Mouse (Mus musculus) liver, embryonic 14.5 days (tissue): Measurements from ENCODE around the gene Zfp652. TPM values are rescaled to one million over a fixed set of nuclear protein-coding genes. Genes with fewer than 3 reads are reported as not detected.

Source experiments
- ATAC-seq: fragments of 200-750 bp; cut with Nextera tagmentation; 2 replicates; pipeline ENCODE4 v1.8.0; 2017; ENCODE audit warnings: moderate number of reproducible peaks, mild to moderate bottlenecking, moderate library complexity; ENCODE audit not compliant: insufficient read depth
- DNase-seq, 3 experiments: peaks; one replicate each; pipeline ENCODE4 v3.0.0-alpha.2; 2012 to 2013; ENCODE audit warnings: low read depth in 3 of 3, low spot score in 3 of 3
- H3K27ac ChIP-seq: fragments of 300-500 bp; sonication (generic); 2 replicates; pipeline ENCODE4 v1.5.1; 2014; ENCODE audit warnings: moderate library complexity, mild to moderate bottlenecking, control low read depth, inconsistent platforms
- H3K27me3 ChIP-seq: fragments of 300-500 bp; sonication (generic); 2 replicates; pipeline ENCODE4 v1.6.1; 2014; ENCODE audit warnings: mild to moderate bottlenecking, low read length, moderate library complexity; ENCODE audit not compliant: control insufficient read depth, insufficient read depth
- H3K36me3 ChIP-seq: fragments of 300-500 bp; sonication (generic); replicated peaks from 2 replicates; pipeline ENCODE4 v1.6.1; 2014; ENCODE audit warnings: low read depth; ENCODE audit not compliant: control insufficient read depth, insufficient read depth
- H3K4me1 ChIP-seq, 2 experiments: fragments of 200-500 bp in 1 of 2; fragments of 300-500 bp in 1 of 2; sonication (generic) in 1 of 2; replicated peaks; 2 replicates each; pipeline ENCODE4 v1.6.1; 2012 to 2014; ENCODE audit warnings: antibody characterized with exemption in 1 of 2, inconsistent platforms in 1 of 2, low read length in 1 of 2; ENCODE audit not compliant: control insufficient read depth in 2 of 2, insufficient read depth in 2 of 2
- H3K4me2 ChIP-seq: fragments of 300-500 bp; sonication (generic); 2 replicates; pipeline ENCODE4 v1.6.1; 2014; ENCODE audit warnings: low read depth, mild to moderate bottlenecking, control low read depth, moderate library complexity
- H3K4me3 ChIP-seq, 2 experiments: fragments of 200-500 bp in 1 of 2; fragments of 300-500 bp in 1 of 2; sonication (generic) in 1 of 2; 2 replicates each; pipeline ENCODE4 v1.5.1; 2012 to 2014; ENCODE audit warnings: low read depth in 2 of 2, low read length in 2 of 2, mild to moderate bottlenecking in 2 of 2, control low read depth in 1 of 2, inconsistent platforms in 1 of 2, moderate library complexity in 1 of 2; ENCODE audit not compliant: insufficient read depth in 1 of 2
- H3K9ac ChIP-seq: fragments of 300-500 bp; sonication (generic); replicated peaks from 2 replicates; pipeline ENCODE4 v1.6.1; 2014; ENCODE audit warnings: mild to moderate bottlenecking, control low read depth, moderate library complexity
- H3K9me3 ChIP-seq: fragments of 300-500 bp; sonication (generic); 2 replicates; pipeline ENCODE4 v1.6.1; 2016; ENCODE audit warnings: low read length, mixed read lengths; ENCODE audit not compliant: control insufficient read depth
- CTCF ChIP-seq: IDR thresholded peaks from 2 replicates; pipeline ENCODE4 v1.5.1; 2016; ENCODE audit warnings: antibody characterized with exemption, low read depth, control low read depth
- EP300 ChIP-seq: IDR thresholded peaks from 2 replicates; pipeline ENCODE4 v1.6.1; 2016; ENCODE audit warnings: antibody characterized with exemption, low read depth
- WGBS: fragments of 180-500 bp; shearing (Covaris S2); extraction: QIAGEN DNeasy Blood & Tissue Kit; methylation state at CpG from one replicate; pipeline ENCODE4 v1.1.7; 2014; ENCODE audit not compliant: insufficient replicate concordance; 5-methylcytosine and 5-hydroxymethylcytosine counted together
- polyA plus RNA-seq, 2 experiments: library from polyadenylated mRNA; depleted of rRNA in 1 of 2; stranded (reverse) in 1 of 2; unstranded in 1 of 2; fragments of >200 nt; fragmentation: Nextera tagmentation in 1 of 2; extraction: Ambion mirVana in 1 of 2; gene quantifications; 2 replicates each; pipeline versions ENCODE4 v1.2.1 to v1.2.3; 2012 to 2014

Gene Zfp652
- polyA plus RNA-seq, 2 experiments, result 3.7 to 5.4 TPM

- 79% methylated on average over 6 of the region's 6 CpGs for WGBS
- ATAC-seq, result no peak
- Histone ChIP-seq H3K27ac (peak overlapping the region; percentile 2), H3K4me3 (no peak overlapping the region), H3K27me3 (no peaks in the 10 kb centered on the region), H3K4me1 (peaks cover 39 to 40% of the 10 kb centered on the region in 2 experiments), H3K9ac (no peak overlapping the region), H3K4me2 (no peak overlapping the region), H3K9me3 (peaks cover 4% of the 10 kb centered on the region; the same call in 1 of the 2 replicates), H3K36me3 (no peaks in the 10 kb centered on the region)
- TF ChIP-seq CTCF (no peak), EP300 (no peak)
- no peak for DNase-seq
Measured at GRCm38 (mm10) chr11:95811741-95812140, 99.3 kb downstream of the Zfp652 start.

- peak overlapping the region; percentile 2 for H3K27ac ChIP-seq
- no peak for DNase-seq
- peaks cover 4% of the 10 kb centered on the region; the same call in 1 of the 2 replicates for H3K9me3 ChIP-seq
- H3K4me1 ChIP-seq, result peaks cover 35% of the 10 kb centered on the region in 2 experiments
- ATAC-seq, result no peak
- H3K27me3 ChIP-seq, result no peaks in the 10 kb centered on the region
- no peak overlapping the region for H3K9ac ChIP-seq
- no peaks in the 10 kb centered on the region for H3K36me3 ChIP-seq
- no peak overlapping the region for H3K4me2 ChIP-seq
- WGBS, result 73% methylated on average over 4 of the region's 4 CpGs
- H3K4me3 ChIP-seq, result no peak overlapping the region
- TF ChIP-seq EP300, result no peak
- no peak for TF ChIP-seq CTCF
Measured at GRCm38 (mm10) chr11:95812224-95812623, 99.8 kb downstream of the Zfp652 start.

DNA sequence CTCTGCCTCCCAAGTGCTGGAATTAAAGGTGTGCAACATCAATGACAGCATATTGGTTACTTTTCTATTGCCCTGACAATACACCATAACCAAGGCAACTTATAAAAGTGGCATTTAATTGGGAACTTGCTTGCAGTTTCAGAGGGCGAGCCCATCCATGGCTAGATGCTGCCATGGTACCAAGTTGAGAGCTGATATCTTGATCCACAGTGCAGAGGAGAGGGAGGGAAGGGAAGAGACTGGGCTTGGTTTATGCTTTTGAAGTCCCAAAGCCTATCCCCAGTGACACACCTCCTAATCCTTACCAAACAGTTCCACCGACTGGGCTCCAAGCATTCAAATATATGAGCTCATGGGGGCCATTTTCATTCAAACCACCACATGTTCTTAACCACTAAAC lies 101.6 kb downstream of the Zfp652 start:
- no peaks in the 10 kb centered on the region for H3K9me3 ChIP-seq
- WGBS, result 80% methylated on average over 2 of the region's 2 CpGs
- no peak overlapping the region for H3K9ac ChIP-seq
- H3K4me2 ChIP-seq, result no peak overlapping the region
- H3K27ac ChIP-seq, result no peak overlapping the region
- no peaks in the 10 kb centered on the region for H3K27me3 ChIP-seq
- ATAC-seq (no peak), DNase-seq (no peak)
- TF ChIP-seq CTCF (no peak), EP300 (no peak)
- H3K36me3 ChIP-seq, result no peaks in the 10 kb centered on the region
- H3K4me3 ChIP-seq, result no peak overlapping the region
- H3K4me1 ChIP-seq, result peaks cover 18 to 20% of the 10 kb centered on the region in 2 experiments

- Histone ChIP-seq H3K27me3 (no peaks in the 10 kb centered on the region), H3K9ac (no peak overlapping the region), H3K9me3 (no peaks in the 10 kb centered on the region), H3K27ac (no peak overlapping the region), H3K4me3 (no peak overlapping the region), H3K4me2 (no peak overlapping the region), H3K36me3 (no peaks in the 10 kb centered on the region), H3K4me1 (peaks cover 11 to 12% of the 10 kb centered on the region in 2 experiments)
- no peak for DNase-seq
- no peak for ATAC-seq
- 74% methylated on average over 5 of the region's 5 CpGs for WGBS
- TF ChIP-seq CTCF (no peak), EP300 (no peak)
Measured at GRCm38 (mm10) chr11:95814857-95815256, 102.4 kb downstream of the Zfp652 start.

DNA sequence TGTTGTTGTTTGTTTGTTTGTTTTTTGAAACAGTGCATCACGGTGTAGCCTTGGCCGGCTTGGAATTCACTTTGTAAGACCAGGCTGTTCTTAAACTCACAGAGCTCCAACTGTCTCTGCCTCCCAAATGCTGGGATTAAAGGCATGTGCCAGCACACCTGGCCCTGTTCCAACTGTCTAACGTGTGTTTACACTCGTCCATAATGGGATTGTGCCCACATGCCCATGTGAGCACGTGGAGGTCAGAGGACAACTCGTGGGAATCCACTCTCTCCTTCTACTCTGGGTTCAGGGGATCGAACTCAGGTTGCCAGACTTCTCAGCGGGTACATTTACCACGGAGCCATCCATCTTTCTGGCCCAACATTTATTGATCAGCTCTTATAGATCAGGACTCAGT lies 102.9 kb downstream of the Zfp652 start:
- H3K36me3 ChIP-seq, result no peaks in the 10 kb centered on the region
- no peak overlapping the region for H3K4me2 ChIP-seq
- WGBS, result 76% methylated on average over 9 of the region's 9 CpGs
- H3K4me1 ChIP-seq, result peaks cover 5 to 8% of the 10 kb centered on the region in 2 experiments
- ATAC-seq (no peak), DNase-seq (no peak)
- H3K27me3 ChIP-seq, result no peaks in the 10 kb centered on the region
- H3K9ac ChIP-seq, result no peak overlapping the region
- TF ChIP-seq CTCF (no peak), EP300 (no peak)
- no peak overlapping the region for H3K27ac ChIP-seq
- H3K9me3 ChIP-seq, result no peaks in the 10 kb centered on the region
- no peak overlapping the region for H3K4me3 ChIP-seq
